Comparison of ENCODE assay signal across 13 mouse cellular contexts in genomic region chr4:129614093-129614492, GRCm38 (mm10). TPM values are rescaled to one million over a fixed set of nuclear protein-coding genes. Genes with fewer than 3 reads are reported as not detected.
DNase-seq lines count a peak whose midpoint lies in the region; ATAC-seq and TF ChIP-seq lines count a peak whose summit lies in the region.
"Had no signal": no experiment of that assay in that cellular context is flagged by ENCODE, and none has a peak within 500 bp of the region (broad histone marks: within the 10 kb centered on the region; RNA-seq: fewer than 3 reads in every experiment).

Dcdc2b (minus strand) TSS chr4:129614257.

- H3K27me3 ChIP-seq in heart, embryonic 13.5 days (replicated peaks), result no peaks in the 10 kb centered on the region
- H3K27me3 ChIP-seq in heart, embryonic 12.5 days (replicated peaks), result no peaks in the 10 kb centered on the region
- H3K27me3 ChIP-seq in liver, embryonic 12.5 days (replicated peaks), result no peaks in the 10 kb centered on the region
- H3K27me3 ChIP-seq: CH12.LX had no signal

- peaks cover 21% of the 10 kb centered on the region for H3K4me1 ChIP-seq in heart, embryonic 13.5 days
- H3K4me1 ChIP-seq in heart, embryonic 12.5 days (replicated peaks), result peaks cover 16% of the 10 kb centered on the region
- peaks cover 2 to 20% of the 10 kb centered on the region in 2 experiments; a peak in 2 of 4 replicates for H3K4me1 ChIP-seq in ES-E14 (ENCODE audit: control insufficient read depth in 2 of 2, insufficient read depth in 2 of 2, low read length in 2 of 2, poor library complexity in 1 of 2)
- H3K4me1 ChIP-seq in liver, embryonic 12.5 days, result peaks cover 16% of the 10 kb centered on the region

- WGBS in heart, embryonic 13.5 days, result 73% methylated on average over 6 of the region's 6 CpGs
- 86% methylated on average over 6 of the region's 6 CpGs for WGBS in heart, embryonic 12.5 days
- WGBS in liver, embryonic 12.5 days (ENCODE audit: insufficient replicate concordance), result 78% methylated on average over 6 of the region's 6 CpGs

- no peak within 1 kb of the TSS for H3K27ac ChIP-seq in heart, embryonic 13.5 days (replicated peaks)
- no peak within 1 kb of the TSS for H3K27ac ChIP-seq in heart, embryonic 12.5 days (ENCODE audit: poor library complexity, severe bottlenecking)
- peak within 1 kb of the TSS; percentile 16; the same call in 1 of the 2 replicates for H3K27ac ChIP-seq in ES-E14 (ENCODE audit: insufficient read depth, low read depth, low read length, poor library complexity, severe bottlenecking)
- H3K27ac ChIP-seq in liver, embryonic 12.5 days, result no peak within 1 kb of the TSS
- H3K27ac ChIP-seq: layer of hippocampus, adult 2 months had no signal

- H3K4me2 ChIP-seq in heart, embryonic 13.5 days, result no peak within 1 kb of the TSS
- H3K4me2 ChIP-seq in heart, embryonic 12.5 days, result no peak within 1 kb of the TSS
- no peak within 1 kb of the TSS for H3K4me2 ChIP-seq in liver, embryonic 12.5 days
- H3K4me2 ChIP-seq: liver, embryonic 11.5 days had no signal

- no peak within 1 kb of the TSS for H3K4me3 ChIP-seq in heart, embryonic 13.5 days
- H3K4me3 ChIP-seq in heart, embryonic 12.5 days, result no peak within 1 kb of the TSS
- no peak within 1 kb of the TSS for H3K4me3 ChIP-seq in ES-E14 (ENCODE audit: insufficient read depth in 1 of 2, low read depth in 1 of 2, low read length in 2 of 2, poor library complexity in 1 of 2, severe bottlenecking in 1 of 2)
- H3K4me3 ChIP-seq in liver, embryonic 12.5 days, result no peak within 1 kb of the TSS
- H3K4me3 ChIP-seq: layer of hippocampus, adult 2 months had no signal

- peak within 1 kb of the TSS; percentile 24; the same call in 1 of the 2 replicates for H3K9ac ChIP-seq in heart, embryonic 13.5 days
- no peak within 1 kb of the TSS for H3K9ac ChIP-seq in heart, embryonic 12.5 days
- no peak within 1 kb of the TSS for H3K9ac ChIP-seq in ES-E14 (ENCODE audit: insufficient read depth, low read depth, low read length, poor library complexity, severe bottlenecking)
- H3K9ac ChIP-seq in liver, embryonic 12.5 days, result no peak within 1 kb of the TSS

- peaks cover 33% of the 10 kb centered on the region for H3K36me3 ChIP-seq in heart, embryonic 13.5 days
- H3K36me3 ChIP-seq in heart, embryonic 12.5 days, result peaks cover 33% of the 10 kb centered on the region
- H3K36me3 ChIP-seq in ES-E14 (ENCODE audit: control insufficient read depth, insufficient read depth, low read length, poor library complexity, severe bottlenecking), result peaks cover 9% of the 10 kb centered on the region; the same call in 1 of the 2 replicates
- H3K36me3 ChIP-seq in liver, embryonic 12.5 days, result peaks cover 42% of the 10 kb centered on the region

- no peaks in the 10 kb centered on the region for H3K9me3 ChIP-seq in heart, embryonic 13.5 days
- H3K9me3 ChIP-seq in heart, embryonic 12.5 days (replicated peaks), result no peaks in the 10 kb centered on the region
- no peaks in the 10 kb centered on the region for H3K9me3 ChIP-seq in ES-E14 (ENCODE audit: control insufficient read depth, insufficient read depth, low read depth, low read length)
- no peaks in the 10 kb centered on the region for H3K9me3 ChIP-seq in liver, embryonic 12.5 days (replicated peaks)

- no peak for ATAC-seq in heart, embryonic 13.5 days (ENCODE audit: extremely low read depth, insufficient number of reproducible peaks, low FRiP score, low TSS enrichment)
- ATAC-seq in heart, embryonic 12.5 days (ENCODE audit: insufficient number of reproducible peaks, low FRiP score), result no peak
- ATAC-seq in liver, embryonic 12.5 days, result no peak

- DNase-seq in ES-E14 (ENCODE audit: low read depth, low spot score), result no peak
- peak; percentile 74 for DNase-seq in MN1 (ENCODE audit: low spot score)
- DNase-seq in lung, adult 18-20 months, result peak; percentile 83 to 87
- no peak for DNase-seq in left cerebral cortex, adult 11 months (ENCODE audit: low spot score)
- DNase-seq: adrenal gland, postnatal 36 days; cerebellum, adult 8-10 months; kidney, adult 11 months had no signal

- in situ Hi-C loops in ES-E14 (cut with MboI; ENCODE audit: low sequenced_read_pairs in 2 of 2, unreplicated experiment in 2 of 2), result no loop called here

TF ChIP-seq in ES-E14, 5 proteins besides CTCF, POLR2A, EP300 and RAD21:
- TF ChIP-seq CHD2 (IDR thresholded peaks at IDR 0.05; ENCODE audit: low read depth, low read length) (no peak), ZNF384 (IDR thresholded peaks at IDR 0.05; ENCODE audit: low read depth, low read length) (no peak), MAFK (IDR thresholded peaks at IDR 0.05; ENCODE audit: insufficient read depth, low read depth, low read length) (no peak), HCFC1 (IDR thresholded peaks at IDR 0.05; ENCODE audit: borderline replicate concordance, insufficient read depth, low read length) (no peak)

RNA-seq across cellular contexts. Expression of gene Dcdc2b, which starts in this region (rescaled TPM):
- polyA plus RNA-seq in heart, embryonic 13.5 days (2015; fragmentation: Nextera tagmentation; extraction: Ambion mirVana), result 1.3 and 1.6 TPM in 2 replicates
- polyA plus RNA-seq in heart, embryonic 12.5 days (2016; fragmentation: Nextera tagmentation; extraction: Ambion mirVana), result 0.82 and 1.4 TPM in 2 replicates
- 0.71 and 1.2 TPM in 2 replicates for total RNA-seq in ES-E14 (2012; rRNA removed)
- polyA plus RNA-seq in liver, embryonic 12.5 days (2016; fragmentation: Nextera tagmentation; extraction: Ambion mirVana), result 0.51 and 1.3 TPM in 2 replicates

Comparison
In these comparisons a context has a peak if more than half of its experiments do, and no peak if none do; other contexts are left out.
1. DNase-seq: peak in MN1 (single experiment) and lung, adult 18-20 months (2 of 2); none in ES-E14 (single experiment) and left cerebral cortex, adult 11 months (single experiment).